Mouse (Mus musculus): ENCODE results near the gene Tsc22d4. TPM values are rescaled to one million over a fixed set of nuclear protein-coding genes. Genes with fewer than 3 reads are reported as not detected.
"Not testable (repeated sequence)": the region's sequence is repeated elsewhere in the genome, so short reads cannot be mapped to it uniquely, and the experiment has no call there.

The Tsc22d4 gene
- total RNA-seq, 2 experiments from 2014 or later: 39.6 to 96.5 TPM

DNA sequence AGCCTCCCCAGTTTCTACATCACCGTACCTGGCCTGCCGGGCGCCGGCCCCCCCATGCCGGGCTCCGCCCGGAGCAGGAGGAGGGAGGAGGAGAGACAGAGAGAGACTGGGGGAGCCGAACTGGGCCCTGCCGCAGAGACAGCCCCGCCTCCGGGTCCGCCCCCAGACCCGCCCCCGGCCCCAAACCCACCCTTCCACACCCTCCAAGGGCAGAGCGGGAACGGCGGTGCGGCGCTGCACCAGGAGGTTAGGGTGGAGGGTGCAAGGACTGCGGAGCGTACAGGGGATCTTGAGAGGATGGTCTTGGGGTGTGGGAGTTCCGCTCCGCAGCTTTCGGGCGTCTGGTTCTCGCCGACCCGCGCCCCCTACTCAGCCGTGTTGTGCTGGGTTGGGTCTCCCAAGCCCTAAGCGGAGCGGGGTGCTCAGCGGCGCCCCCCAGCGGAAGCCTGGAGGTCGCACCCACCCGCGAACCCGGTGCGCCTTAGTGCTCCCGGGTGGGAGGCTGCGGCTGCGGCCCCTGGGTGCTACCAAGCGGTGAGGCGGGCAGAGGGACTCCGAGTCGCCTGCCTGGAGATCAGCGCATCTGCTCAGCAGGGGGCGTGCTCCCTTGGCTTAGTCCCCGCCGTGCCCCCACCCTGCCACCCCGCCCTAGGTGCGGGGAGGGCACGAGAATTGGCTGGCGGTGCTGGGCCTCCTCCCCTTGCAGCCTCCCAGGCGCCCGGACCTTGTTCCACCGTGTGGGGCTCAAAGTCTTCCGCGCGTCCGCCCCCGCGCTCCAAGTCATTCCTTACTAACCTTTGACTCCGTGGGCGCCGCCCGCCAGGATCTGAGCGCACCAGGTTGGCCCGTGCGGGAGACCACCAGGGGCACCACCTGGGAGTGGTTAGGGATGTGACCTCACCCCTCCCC lies 4.3 kb upstream of the Tsc22d4 start, which contains the start of gene Nyap1:
Gene Nyap1, minus strand, starts transcription at position 585 of the 909 bp plus-strand sequence.
- ATAC-seq (replicated peaks; ENCODE audit: poor library complexity): peak; percentile 58

DNA sequence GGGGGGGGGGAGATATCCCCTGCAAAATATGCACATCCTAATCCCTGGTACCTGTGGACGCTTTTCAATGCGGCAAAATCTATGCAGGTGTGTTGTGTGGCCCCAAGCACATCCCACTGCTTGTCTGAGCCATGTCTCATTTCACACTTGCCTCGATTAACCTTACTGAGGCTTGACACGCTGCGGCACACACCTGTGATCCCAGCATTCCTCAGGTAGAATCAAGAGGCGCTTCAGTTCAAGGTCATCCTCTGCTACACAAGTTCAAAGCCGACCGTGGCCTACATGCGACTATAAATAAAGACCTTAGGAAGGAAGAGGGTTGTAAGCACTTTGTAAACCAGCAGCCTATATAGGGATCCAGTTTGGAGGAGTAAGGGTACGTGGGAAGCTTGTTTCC lies 3.5 kb upstream of the Tsc22d4 start:
- ATAC-seq (replicated peaks; ENCODE audit: poor library complexity): no peak

DNA sequence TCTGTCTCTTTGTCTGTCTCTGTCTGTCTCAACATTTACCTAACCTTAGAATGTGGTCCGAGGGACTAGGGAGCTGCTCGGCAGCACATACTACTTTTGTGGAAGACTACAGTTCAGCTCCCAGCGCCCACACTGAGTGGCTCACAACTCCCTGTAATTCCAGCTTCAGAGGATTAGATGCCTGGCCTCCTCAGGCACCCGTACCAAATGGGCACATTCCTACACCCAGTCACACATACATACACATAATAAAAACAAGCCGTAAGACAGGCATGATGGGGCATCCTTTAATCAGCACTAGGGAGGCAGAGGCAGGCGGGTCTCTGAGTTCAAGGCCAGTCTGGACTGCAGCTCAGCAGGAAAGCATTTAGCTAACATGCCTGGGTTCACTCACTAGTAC lies 2.7 kb upstream of the Tsc22d4 start:
- no peak for ATAC-seq (replicated peaks; ENCODE audit: poor library complexity)

DNA sequence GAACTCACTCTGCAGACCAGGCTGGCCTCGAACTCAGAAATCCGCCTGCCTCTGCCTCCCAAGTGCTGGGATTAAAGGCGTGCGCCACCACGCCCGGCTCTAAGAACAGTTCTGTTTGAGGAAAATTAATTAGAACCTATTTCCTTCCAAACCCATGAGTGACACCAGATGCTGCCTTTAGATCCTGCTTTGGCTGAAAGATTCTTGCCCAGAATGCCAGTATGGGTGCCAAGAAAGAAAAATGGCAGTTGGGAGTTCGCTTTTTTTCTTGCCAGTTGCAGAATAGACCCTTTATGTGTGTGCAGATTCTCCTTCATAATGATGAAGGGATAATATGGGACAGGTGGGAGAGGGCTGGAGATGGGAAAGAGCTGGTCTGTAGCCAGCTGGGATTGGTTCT lies 1.3 kb upstream of the Tsc22d4 start:
- no peak for ATAC-seq (replicated peaks; ENCODE audit: poor library complexity)

DNA sequence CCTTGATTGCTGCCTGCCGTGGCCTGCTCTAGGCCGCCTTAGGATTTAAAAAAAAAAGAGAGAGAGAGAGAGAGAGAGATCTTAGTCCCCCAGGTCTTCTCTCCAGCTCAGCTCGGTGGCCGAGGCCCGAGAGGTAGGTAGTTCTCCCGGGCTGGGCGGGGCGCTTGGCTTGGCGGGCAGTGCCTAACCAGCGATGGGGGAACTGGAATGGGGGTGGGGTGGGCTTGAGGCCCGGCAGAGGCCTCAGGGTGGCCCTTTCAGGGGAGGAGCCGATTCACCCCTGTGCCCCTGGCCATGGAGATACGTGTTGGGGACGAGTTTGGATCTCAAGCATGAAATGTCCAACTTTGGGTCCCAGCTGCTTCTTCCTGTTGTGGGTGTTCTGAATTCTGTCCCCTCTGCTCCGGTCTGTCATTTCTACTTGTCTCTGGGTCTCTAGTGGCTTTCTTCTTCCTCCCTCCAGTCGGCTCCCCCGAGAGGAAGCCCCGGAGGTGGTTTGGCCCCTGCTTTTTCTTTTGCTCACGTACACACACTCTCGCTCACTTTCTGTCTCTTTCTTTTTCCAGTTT lies 836 bp downstream of the Tsc22d4 start:
- ATAC-seq (replicated peaks; ENCODE audit: poor library complexity): peak; percentile 14

DNA sequence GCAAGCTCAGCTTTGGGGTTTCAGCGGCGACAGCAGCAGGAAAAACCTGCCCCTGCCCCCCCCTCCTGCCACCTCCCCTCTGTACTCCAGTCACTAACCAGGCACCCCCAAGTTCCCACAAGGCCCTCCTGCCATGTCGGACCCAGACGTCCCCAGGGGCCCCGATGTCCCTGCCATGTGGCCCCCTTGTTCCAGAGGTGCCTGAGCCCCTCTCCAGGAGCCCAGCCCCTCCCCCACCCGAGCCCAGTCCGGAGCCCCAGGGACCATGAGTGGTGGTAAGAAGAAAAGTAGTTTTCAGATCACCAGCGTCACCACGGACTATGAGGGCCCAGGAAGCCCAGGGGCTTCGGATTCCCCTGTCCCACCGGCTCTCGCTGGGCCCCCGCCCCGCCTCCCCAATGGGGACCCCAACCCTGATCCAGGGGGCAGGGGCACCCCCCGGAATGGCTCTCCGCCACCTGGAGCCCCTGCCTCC lies 1.4 kb downstream of the Tsc22d4 start:
- no peak for ATAC-seq (replicated peaks; ENCODE audit: poor library complexity)

DNA sequence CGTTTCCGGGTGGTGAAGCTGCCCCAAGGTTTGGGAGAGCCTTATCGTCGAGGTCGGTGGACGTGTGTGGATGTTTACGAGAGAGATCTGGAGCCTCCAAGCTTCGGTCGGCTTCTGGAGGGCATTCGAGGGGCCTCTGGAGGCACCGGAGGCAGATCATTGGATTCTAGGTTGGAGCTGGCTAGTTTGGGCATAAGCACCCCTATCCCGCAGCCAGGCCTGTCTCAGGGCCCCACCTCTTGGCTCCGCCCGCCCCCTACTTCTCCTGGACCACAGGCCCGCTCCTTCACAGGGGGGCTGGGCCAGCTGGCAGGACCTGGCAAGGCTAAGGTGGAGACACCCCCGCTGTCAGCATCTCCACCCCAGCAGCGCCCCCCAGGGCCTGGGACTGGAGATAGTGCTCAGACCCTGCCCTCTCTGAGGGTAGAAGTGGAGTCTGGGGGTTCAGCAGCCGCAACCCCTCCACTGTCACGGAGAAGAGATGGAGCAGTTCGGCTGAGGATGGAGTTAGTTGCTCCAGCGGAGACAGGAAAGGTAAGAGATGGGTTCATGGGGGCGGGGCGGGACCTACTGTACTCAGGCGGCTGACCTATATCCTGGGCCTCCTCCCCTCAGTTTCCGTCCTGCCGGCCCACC lies 1.9 kb downstream of the Tsc22d4 start:
- ATAC-seq (replicated peaks; ENCODE audit: poor library complexity): peak; percentile 4; the same call in 1 of the 2 replicates

DNA sequence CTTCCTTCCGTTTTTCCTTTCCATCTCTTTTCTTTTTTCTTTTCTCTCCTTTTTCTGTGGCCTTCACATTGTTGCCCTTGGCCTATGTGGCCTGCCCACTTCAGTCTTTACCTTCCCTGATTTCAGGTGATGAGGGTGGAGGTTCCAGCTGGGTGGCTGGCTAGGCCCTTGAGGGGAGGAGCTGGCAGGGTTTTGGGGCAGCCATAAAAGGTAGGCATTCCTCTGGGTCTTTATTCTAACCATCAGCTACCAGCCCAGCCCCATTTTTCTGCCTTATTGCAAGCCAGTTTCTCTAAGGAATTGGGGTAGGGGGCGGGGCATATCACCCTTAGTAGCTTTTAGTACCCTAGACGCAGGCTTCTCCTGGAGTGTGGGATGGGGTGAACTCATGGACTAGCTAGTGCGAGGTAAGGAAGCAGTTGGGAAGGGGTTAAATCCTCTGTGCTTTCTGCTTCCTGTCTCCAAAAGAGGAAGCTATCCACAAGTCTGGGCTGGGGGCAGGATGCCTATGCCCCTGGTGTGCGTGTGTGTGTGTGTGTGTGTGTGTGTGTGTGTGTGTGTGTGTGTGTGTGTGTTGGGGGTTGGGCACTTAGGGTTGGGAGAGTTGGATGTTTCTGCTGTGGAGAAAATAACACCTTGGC lies 2.7 kb downstream of the Tsc22d4 start:
- ATAC-seq (replicated peaks; ENCODE audit: poor library complexity): peak; percentile 29

DNA sequence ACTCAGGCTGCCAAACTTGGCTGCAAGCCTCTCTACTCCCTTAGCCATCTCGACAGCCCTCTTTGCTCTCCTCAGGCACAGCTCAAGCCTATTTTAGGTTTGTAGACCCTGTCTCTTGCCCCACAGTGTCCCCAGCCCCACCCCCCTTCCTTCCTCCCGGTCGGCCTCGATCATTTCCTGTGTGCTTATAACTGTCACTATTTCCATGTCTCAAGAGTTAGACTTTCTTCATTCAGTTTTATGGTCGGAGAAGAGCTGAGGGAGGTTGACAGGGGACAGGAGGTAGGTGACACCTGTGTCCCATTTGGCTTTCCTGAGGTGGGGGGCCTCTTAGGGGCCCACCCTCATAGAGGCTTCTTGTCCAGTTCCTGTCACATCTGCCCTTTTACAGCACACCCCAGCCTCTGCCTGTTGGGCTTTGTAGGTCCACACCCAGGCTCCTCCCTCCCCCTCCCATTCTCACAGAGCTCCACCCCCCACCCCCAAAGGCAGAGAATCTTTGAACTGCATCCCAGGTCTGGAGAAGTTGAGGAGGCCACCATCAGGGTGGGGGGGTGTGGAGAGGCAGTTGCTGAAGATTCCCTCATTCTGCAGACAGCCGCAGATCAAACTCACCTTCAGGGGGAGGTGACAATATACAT lies 3.8 kb downstream of the Tsc22d4 start:
- peak; percentile 20 for ATAC-seq (replicated peaks; ENCODE audit: poor library complexity)

DNA sequence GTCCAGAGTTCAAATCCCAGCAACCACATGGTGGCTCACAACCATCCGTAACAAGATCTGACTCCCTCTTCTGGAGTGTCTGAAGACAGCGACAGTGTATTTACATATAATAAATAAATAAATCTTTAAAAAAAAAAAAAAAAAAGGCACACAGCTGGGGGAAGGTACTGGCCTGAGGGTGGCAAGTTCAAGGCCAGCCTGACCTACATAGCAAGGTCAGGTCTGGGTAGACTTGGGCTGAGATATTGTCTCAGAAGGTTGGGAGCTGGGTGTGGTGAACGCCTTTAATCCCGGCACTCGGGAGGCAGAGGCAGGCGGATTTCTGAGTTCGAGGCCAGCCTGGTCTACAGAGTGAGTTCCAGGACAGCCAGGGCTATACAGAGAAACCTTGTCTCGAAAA lies 4.7 kb downstream of the Tsc22d4 start:
- ATAC-seq (replicated peaks; ENCODE audit: poor library complexity): not testable (repeated sequence)

DNA sequence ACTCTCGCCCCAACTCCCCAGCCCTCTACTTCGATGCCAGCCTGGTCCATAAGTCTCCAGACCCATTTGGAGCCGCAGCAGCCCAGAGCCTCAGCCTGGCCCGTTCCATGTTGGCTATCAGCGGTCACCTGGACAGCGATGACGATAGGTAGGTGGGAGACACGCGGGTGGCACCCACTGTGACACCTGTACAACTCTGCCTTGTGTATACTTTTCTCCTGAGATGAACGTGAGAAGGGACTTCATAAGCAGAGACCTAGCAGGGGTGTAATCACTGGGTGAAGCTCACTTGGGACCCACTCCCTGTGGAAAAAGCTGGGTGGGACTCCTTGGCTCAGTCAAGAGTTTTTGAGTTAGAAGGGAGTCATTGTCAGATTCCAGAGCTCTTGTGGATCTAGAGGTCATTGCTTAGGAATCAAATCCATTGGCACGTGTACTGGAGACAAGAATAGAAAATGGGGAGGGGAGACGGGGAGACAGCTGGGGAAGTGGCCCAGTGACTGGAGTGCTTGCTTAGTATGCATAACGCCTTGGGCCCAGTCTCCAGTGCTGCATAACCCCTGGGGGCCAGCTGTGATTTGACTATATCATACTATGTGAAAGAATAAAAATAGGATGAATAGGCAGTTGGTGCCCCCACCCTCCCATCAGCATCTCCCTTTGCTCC lies 5.8 kb downstream of the Tsc22d4 start:
- no peak for ATAC-seq (replicated peaks; ENCODE audit: poor library complexity)

DNA sequence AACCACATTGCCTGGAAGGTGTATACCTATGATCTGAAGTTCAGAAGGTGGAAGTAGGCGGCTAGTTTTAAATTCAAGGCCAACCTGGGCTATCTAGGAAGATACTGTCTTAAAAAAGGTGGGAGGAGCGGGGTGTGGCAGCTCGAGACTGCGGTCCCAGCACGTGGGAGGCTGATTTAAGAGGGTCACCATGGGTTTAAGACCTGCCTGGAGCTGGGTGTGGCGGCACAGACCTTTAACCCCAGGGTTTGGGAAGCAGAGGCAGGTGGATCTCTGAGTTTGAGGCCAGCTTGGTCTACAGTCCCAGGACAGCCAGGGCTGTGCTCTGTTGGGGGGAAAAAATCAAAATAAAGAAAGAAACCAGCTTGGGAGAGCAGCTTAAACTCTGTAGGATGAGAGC lies 6.5 kb downstream of the Tsc22d4 start:
- no peak for ATAC-seq (replicated peaks; ENCODE audit: poor library complexity)

DNA sequence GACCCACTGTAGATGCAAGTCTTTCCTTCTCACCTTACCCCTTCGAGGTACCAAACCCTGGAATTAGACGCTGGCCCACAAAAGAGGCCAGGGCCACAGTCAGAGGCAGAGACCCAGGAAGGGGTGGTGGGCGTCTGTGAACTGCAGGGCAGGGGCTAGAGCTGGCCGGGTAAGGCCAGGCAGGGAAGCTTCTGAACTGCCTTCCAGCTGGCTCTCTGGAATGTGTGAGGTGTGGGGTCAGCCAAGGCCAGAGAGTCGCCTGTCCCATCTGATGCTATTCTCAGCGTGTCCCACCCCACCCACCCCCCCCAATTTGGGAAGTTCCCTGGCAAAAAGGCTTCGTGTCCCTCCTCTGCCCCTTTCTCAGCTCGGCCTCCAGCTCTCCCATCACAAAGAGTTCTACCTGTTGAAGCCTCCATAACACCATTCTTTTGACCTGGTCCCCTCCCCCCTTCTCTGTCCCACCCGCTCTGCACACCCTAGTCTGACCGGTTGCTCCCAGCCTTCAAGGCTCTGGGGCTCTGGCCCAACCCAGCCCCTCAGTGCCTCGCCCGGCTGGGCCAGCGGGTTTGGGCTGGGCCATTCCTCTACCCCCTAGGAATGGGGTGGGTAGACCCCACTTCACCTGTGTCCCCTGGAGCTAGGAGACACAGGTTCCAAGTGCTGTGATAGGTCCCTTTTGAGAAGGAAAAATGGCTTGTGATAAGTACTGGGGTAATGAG lies 7.7 kb downstream of the Tsc22d4 start:
- no peak for ATAC-seq (replicated peaks; ENCODE audit: poor library complexity)

DNA sequence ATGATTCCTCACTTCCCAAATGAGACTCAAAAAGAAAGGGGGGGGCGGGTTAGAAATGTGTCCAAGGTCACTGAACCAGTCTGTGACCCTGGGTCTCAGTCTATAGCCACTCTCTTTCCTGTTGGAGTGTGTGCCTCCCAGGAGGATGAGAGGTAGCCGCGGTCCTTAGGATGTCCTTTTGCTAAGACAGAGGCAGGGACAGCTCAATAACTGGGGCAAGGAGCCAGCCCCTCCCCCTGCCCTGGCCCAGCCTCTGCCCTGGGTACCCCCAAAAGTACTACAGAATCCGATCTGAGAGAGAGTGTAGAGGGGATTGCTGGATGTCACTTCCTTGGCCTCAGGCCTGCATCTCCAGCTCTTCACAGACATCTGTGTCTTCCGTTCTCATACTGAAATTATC lies 9.9 kb downstream of the Tsc22d4 start:
- no peak for ATAC-seq (replicated peaks; ENCODE audit: poor library complexity)

DNA sequence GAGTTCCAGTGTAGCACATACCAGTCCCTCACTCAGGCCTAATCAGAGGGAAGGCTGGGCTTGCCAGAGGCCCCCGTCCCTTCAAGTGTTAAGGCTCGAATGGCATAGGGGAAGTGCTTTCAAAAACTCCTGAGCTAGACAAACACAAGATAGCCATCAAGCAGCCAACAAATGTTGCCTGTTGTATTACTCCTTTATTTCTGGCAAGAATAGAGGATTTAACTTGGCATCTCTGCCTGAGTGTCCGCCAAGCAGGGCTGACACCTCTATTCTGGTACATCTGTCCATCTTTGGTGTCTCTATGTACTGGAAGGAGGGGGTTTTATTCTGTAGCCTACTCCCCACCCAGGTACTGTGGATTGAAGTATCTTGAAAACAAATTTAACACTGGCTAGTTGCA lies 10.6 kb downstream of the Tsc22d4 start:
- no peak for ATAC-seq (replicated peaks; ENCODE audit: poor library complexity)

DNA sequence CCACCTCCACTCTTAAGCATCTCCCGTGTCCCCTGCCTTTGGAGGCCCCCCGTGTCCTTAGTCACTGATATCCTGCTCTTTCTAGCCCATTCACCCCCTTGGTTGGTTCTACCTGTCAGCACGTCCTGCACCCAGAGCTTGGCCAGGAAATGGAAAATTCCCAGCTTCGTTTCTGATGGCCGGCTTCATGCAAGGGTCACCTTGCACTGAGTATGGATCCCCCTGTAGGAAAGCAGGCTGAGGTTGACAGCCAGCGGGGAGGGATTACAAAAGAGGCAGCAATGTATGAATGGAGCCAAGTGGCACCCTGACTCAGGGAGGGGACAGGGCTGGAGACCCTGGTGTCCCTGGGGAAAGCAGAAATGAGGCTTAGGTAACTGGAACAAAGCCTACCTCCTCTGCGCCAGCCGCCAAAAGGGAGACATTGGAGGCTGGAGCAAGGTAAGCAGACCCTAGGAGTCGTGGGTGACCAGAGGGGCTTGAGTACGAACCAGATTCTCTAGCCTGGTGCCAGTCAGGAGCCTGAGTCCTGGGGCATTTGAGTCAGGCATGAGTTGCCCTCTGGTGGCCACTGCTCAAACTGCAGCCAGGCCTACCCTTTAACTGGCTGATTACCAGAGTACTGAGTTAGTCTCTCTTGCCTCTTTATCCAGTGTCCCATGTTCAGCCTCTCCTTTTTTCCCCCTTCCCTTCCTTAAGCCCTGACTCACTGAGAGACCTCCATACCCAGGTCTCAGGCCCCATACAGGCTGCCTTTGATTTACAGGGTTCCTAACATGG lies 11.5 kb downstream of the Tsc22d4 start:
- peak; percentile 72 for ATAC-seq (replicated peaks; ENCODE audit: poor library complexity)

DNA sequence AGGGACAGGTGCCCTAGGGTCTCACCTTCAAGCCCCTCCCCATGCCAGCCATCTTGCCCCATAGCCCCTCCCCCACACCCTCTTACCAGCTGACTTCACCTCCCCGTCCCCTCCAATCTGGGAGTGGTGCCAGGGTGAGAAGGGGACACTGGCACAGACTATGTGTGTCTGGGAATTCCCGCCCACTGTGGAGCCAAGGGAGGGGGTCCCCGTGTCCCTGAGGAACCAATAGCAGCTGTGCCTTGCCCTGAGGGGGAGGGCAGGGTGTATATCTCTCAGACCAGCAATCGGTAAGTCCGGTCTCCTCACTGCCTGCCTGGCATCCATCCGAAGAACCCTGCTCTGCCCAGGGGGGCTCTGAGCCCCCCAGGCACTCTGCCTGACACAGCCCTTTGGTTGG lies 12.4 kb downstream of the Tsc22d4 start:
- no peak for ATAC-seq (replicated peaks; ENCODE audit: poor library complexity)

DNA sequence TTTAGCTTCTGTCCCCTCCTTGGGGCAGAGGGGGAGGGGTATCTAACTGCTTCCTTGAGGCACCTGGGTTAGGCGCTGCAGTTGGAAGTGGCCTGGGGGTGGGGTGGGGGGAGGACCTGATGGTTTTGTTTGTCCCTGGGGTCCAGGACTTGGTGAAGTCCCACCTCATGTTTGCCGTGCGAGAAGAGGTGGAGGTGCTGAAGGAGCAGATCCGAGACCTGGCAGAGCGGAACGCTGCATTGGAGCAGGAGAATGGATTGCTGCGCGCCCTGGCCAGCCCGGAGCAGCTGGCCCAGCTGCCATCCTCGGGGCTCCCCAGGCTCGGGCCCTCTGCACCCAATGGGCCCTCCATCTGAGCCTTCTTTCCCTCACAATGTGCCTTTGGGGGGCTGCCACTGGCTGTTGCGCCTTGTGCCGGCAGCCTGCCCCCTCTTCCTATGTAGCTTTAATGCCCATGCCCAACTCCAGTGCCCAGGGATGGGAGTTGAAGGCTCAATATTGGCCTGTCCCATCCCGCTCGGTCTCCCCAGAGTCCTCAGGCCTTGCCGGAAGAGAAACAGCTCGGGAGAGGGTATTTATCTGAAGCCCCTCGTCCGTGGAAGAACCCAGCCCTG lies 13.5 kb downstream of the Tsc22d4 start:
- no peak for ATAC-seq (replicated peaks; ENCODE audit: poor library complexity)

Data from megakaryocyte progenitor cell, adult 5-6 weeks (primary cell).